Mouse (Mus musculus): ENCODE results near the gene Prkn.

GRCm38 (mm10) chr17:11346310-11346709 is 506.1 kb downstream of the Prkn start:
- TF ChIP-seq CTCF (IDR thresholded peaks at IDR 0.05; ENCODE audit: borderline replicate concordance, insufficient read depth, low read length) (no peak), POLR2A (IDR thresholded peaks at IDR 0.05; ENCODE audit: low read depth, low read length) (no peak)
